Mouse (Mus musculus): Measurements from ENCODE around the gene Cpb2. TPM values are rescaled to one million over a fixed set of nuclear protein-coding genes. Genes with fewer than 3 reads are reported as not detected.

Gene Cpb2
- polyA plus RNA-seq, 1 experiment, result 0.09 TPM

DNA sequence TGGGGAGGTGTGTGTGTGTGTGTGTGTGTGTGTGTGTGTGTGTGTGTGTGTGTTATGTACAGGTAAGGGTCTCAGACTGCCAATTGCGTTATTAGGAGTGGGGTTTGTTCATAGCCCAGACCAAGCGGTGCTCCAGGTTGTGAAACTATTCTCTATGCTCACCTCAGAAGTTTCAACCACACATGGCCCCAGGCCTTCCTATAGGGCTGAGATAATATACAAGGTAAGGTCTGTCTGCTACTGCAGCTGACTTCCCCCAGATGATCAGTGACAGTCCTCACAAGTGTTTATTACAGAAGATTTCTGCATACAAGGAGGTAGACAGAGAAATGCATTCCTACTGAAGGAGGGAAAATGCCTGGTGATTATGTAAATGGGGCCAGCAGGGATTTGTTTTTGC lies 23.2 kb upstream of the Cpb2 start:
- 86% methylated on average over 2 of the region's 2 CpGs for WGBS

DNA sequence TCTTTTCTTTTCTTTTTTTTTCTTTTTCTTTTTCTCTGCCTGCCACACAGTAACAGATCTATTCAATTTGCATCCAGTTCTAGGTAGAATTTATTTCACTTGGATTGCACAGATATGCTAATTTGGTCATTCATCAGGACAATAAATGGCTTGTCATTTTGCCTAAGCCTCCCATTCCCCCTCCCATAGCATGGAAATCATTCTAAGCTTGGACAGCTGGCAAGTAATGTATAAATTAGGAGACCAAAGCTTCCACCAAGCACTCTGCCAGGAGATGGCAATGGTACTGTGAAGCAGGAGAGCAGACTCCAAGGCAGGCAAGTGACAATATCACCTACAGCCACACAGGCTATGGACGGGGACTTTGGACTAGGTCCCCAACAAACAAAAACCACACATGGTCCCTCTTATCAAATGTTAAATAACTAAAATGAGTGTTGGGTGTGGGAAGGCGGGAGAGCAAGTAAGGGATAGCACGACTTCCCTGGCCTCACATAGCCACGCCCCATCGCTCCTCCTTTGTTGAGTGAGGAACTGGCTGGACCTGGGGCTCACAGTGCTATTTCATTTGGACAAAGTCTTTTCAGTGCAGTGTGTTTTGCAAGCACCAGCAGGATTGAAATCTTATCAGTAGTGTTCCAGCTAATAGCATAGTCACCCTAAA lies 22.7 kb upstream of the Cpb2 start:
- no peak for TF ChIP-seq CTCF (IDR thresholded peaks at IDR 0.05; ENCODE audit: insufficient read depth, low read length)
- no peak for TF ChIP-seq POLR2A (IDR thresholded peaks at IDR 0.05; ENCODE audit: borderline replicate concordance, extremely low read depth, low read depth, low read length)
- DNase-seq, result no peak
- WGBS, result 86% methylated on average over 5 of the region's 5 CpGs
- Histone ChIP-seq H3K4me3 (replicated peaks; ENCODE audit: extremely low read depth, low read depth, low read length) (no peak overlapping the region), H3K4me1 (ENCODE audit: control insufficient read depth, insufficient read depth, low read length) (no peaks in the 10 kb centered on the region)

More for the DNA sequence above, 23.2 kb upstream of the Cpb2 start:
- TF ChIP-seq CTCF (IDR thresholded peaks at IDR 0.05; ENCODE audit: insufficient read depth, low read length), result no peak
- TF ChIP-seq POLR2A (IDR thresholded peaks at IDR 0.05; ENCODE audit: borderline replicate concordance, extremely low read depth, low read depth, low read length), result no peak
- Histone ChIP-seq H3K4me1 (ENCODE audit: control insufficient read depth, insufficient read depth, low read length) (no peaks in the 10 kb centered on the region), H3K4me3 (replicated peaks; ENCODE audit: extremely low read depth, low read depth, low read length) (no peak overlapping the region)
- DNase-seq, result no peak

GRCm38 (mm10) chr14:75222386-75222785 lies 19.7 kb upstream of the Cpb2 start:
- no peaks in the 10 kb centered on the region for H3K4me1 ChIP-seq (ENCODE audit: control insufficient read depth, insufficient read depth, low read length)
- whole genome bisulfite sequencing, result 68% methylated on average over 6 of the region's 6 CpGs
- no peak for DNase-seq
- no peak overlapping the region for H3K4me3 ChIP-seq (replicated peaks; ENCODE audit: extremely low read depth, low read depth, low read length)
- TF ChIP-seq CTCF (IDR thresholded peaks at IDR 0.05; ENCODE audit: insufficient read depth, low read length) (no peak), POLR2A (IDR thresholded peaks at IDR 0.05; ENCODE audit: borderline replicate concordance, extremely low read depth, low read depth, low read length) (no peak)

DNA sequence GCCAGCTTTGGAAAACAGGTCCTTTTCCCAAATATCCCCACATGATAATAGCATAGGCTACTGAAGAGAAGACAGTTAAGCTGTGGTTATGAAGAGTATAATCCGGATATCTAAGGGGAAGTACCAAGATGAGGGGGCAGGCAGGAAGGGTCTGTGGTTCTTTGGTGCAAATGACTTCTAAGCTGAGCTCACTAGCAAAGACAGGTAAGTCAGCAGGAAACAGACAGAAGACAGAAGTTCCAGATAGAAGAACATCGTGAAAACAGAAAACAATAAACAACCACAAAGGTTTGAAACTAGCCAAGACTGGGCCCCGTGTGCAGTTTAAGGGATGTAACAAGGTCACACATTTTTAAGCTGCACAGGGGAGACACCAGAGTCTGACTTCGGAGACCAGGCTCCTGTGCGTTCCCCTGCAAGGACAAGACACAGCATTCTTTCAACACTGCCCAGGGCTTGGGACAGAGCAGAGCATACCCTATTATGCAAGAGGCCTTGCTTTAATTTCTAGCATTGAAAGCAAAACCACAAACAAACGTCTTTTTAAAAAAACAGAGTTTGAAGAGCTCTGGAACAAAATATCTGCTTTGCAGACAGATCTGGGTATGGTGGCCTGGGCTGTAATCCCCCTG lies 14.5 kb upstream of the Cpb2 start:
- no peaks in the 10 kb centered on the region for H3K4me1 ChIP-seq (ENCODE audit: control insufficient read depth, insufficient read depth, low read length)
- DNase-seq, result no peak
- H3K4me3 ChIP-seq (replicated peaks; ENCODE audit: extremely low read depth, low read depth, low read length), result no peak overlapping the region
- no peak for TF ChIP-seq POLR2A (IDR thresholded peaks at IDR 0.05; ENCODE audit: borderline replicate concordance, extremely low read depth, low read depth, low read length)
- TF ChIP-seq CTCF (IDR thresholded peaks at IDR 0.05; ENCODE audit: insufficient read depth, low read length), result no peak
- WGBS, result 63% methylated on average over 6 of the region's 6 CpGs

DNA sequence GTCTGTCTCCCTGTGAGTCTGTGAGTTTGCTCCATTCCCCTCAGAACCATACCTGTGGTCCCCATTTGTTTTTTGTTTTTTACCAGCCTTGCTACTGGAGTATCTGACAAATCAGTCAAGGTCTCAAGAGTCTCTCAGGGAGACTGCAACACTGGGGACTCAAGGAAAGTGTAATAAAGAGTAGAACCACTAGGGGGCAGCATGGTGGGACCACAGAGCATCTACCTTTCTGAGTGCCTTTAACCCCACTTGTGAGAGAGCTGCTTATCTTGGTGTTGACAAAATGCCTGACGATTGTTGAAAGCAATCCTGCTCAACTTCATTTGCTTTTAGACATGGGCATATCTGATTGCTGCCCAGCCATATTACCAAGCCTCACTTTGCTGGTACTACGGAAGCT lies 12.3 kb upstream of the Cpb2 start:
- TF ChIP-seq POLR2A (IDR thresholded peaks at IDR 0.05; ENCODE audit: borderline replicate concordance, extremely low read depth, low read depth, low read length) (no peak), CTCF (IDR thresholded peaks at IDR 0.05; ENCODE audit: insufficient read depth, low read length) (peak; percentile 36; the same call in 1 of the 2 replicates)
- DNase-seq, result no peak

GRCm38 (mm10) chr14:75233070-75233469 lies 9.0 kb upstream of the Cpb2 start:
- DNase-seq, result no peak
- TF ChIP-seq CTCF (IDR thresholded peaks at IDR 0.05; ENCODE audit: insufficient read depth, low read length), result no peak
- TF ChIP-seq POLR2A (IDR thresholded peaks at IDR 0.05; ENCODE audit: borderline replicate concordance, extremely low read depth, low read depth, low read length), result no peak
- 87% methylated on average over 5 of the region's 5 CpGs for WGBS
- no peaks in the 10 kb centered on the region for H3K4me1 ChIP-seq (ENCODE audit: control insufficient read depth, insufficient read depth, low read length)
- H3K4me3 ChIP-seq (replicated peaks; ENCODE audit: extremely low read depth, low read depth, low read length), result no peak overlapping the region

More for the DNA sequence above, 12.3 kb upstream of the Cpb2 start:
- H3K4me1 ChIP-seq (ENCODE audit: control insufficient read depth, insufficient read depth, low read length), result no peaks in the 10 kb centered on the region
- 52% methylated on average over 2 of the region's 2 CpGs for WGBS
- H3K4me3 ChIP-seq (replicated peaks; ENCODE audit: extremely low read depth, low read depth, low read length), result no peak overlapping the region

DNA sequence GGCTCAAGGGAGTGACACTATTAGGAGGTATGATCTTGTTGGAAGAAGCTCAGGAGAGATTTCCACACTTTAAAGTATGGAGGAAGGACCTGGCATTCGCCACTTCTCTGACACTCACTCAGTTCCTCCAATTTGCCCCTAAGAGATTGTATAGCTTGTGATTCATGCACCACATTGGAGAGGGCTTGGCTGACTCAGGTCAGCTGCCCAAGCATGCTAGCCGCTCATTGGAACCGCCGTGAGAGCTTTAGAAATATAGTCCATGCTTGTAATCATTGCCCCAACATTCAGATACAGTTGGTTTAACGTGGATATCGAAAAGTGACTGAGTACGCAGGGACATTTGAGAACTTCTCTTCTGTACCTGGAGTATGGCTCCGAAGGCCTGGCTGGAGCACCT lies 6.5 kb upstream of the Cpb2 start:
- Histone ChIP-seq H3K4me3 (replicated peaks; ENCODE audit: extremely low read depth, low read depth, low read length) (no peak overlapping the region), H3K4me1 (ENCODE audit: control insufficient read depth, insufficient read depth, low read length) (no peaks in the 10 kb centered on the region)
- no peak for DNase-seq
- 81% methylated on average over 8 of the region's 8 CpGs for WGBS
- TF ChIP-seq POLR2A (IDR thresholded peaks at IDR 0.05; ENCODE audit: borderline replicate concordance, extremely low read depth, low read depth, low read length) (no peak), CTCF (IDR thresholded peaks at IDR 0.05; ENCODE audit: insufficient read depth, low read length) (no peak)

GRCm38 (mm10) chr14:75235955-75236635 lies 6.0 kb upstream of the Cpb2 start:
- TF ChIP-seq CTCF (IDR thresholded peaks at IDR 0.05; ENCODE audit: insufficient read depth, low read length) (no peak), POLR2A (IDR thresholded peaks at IDR 0.05; ENCODE audit: borderline replicate concordance, extremely low read depth, low read depth, low read length) (no peak)
- WGBS, result 66% methylated on average over 9 of the region's 9 CpGs
- Histone ChIP-seq H3K4me3 (replicated peaks; ENCODE audit: extremely low read depth, low read depth, low read length) (no peak overlapping the region), H3K4me1 (ENCODE audit: control insufficient read depth, insufficient read depth, low read length) (no peaks in the 10 kb centered on the region)
- no peak for DNase-seq

- Histone ChIP-seq H3K4me1 (ENCODE audit: control insufficient read depth, insufficient read depth, low read length) (no peaks in the 10 kb centered on the region), H3K4me3 (replicated peaks; ENCODE audit: extremely low read depth, low read depth, low read length) (no peak overlapping the region)
- no peak for DNase-seq
- TF ChIP-seq CTCF (IDR thresholded peaks at IDR 0.05; ENCODE audit: insufficient read depth, low read length), result no peak
- TF ChIP-seq POLR2A (IDR thresholded peaks at IDR 0.05; ENCODE audit: borderline replicate concordance, extremely low read depth, low read depth, low read length), result no peak
- 79% methylated on average over 4 of the region's 4 CpGs for WGBS
Measured at GRCm38 (mm10) chr14:75236636-75237003, 5.5 kb upstream of the Cpb2 start.
